Mouse (Mus musculus): ENCODE data around the gene Olfr198. TPM values are rescaled to one million over a fixed set of nuclear protein-coding genes. Genes with fewer than 3 reads are reported as not detected.
"Not testable (repeated sequence)": the region's sequence is repeated elsewhere in the genome, so short reads cannot be mapped to it uniquely, and the experiment has no call there.

Olfr198 gene
- not detected in 2 replicates for polyA plus RNA-seq (2012; rRNA removed)

DNA sequence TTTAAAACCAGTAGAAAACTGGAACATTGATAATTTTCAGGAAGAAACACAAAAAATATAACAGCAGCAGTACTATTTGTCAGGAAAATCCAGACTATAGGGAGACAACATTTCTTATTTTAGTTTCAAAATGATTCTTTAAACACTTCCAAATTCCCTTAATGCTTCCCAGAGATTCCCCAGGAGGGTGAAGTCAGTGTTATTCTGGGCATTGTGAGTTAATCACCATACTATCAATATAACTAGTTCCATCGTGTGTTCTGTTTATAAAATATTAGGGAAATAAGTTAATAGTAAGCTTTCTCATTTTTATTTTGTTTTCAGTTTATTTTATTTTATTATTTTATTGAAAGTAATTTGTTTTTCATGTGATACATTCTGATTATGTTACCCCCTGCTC lies at the start of gene Olfr198:
Gene Olfr198 (minus strand): TSS at position 101 of the 400 bp plus-strand sequence.
- not testable (repeated sequence) for H3K4me1 ChIP-seq (ENCODE audit: control insufficient read depth, insufficient read depth, low read length); H3K4me3 ChIP-seq (ENCODE audit: insufficient read depth, low read length); H3K27ac ChIP-seq (ENCODE audit: insufficient read depth, low read length)

DNA sequence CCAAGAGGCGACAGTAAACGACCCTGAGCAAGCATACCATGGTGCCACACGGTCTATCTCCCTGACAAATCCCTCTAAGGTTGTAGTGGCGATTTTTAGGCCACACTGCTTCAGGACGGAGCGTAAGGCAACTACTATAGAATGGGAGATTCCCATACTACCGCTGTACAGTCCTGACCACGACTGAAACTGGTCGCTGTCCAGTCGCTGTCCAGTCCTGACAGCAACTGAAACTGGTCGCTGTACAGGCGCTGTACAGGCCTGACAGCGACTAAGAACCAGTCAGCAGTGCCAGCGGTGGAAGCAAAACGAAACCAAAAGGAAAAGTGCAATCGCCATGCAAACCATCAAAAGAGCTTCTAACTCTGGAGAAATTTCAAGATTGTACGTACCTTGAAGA lies 46.4 kb upstream of the Olfr198 start:
- H3K4me1 ChIP-seq (ENCODE audit: control insufficient read depth, insufficient read depth, low read length), result no peaks in the 10 kb centered on the region
- TF ChIP-seq POLR2A (IDR thresholded peaks at IDR 0.05; ENCODE audit: extremely low read depth, insufficient read depth, low read length), result no peak
- TF ChIP-seq CTCF (IDR thresholded peaks at IDR 0.05; ENCODE audit: extremely low read depth, insufficient read depth, low read length), result no peak

DNA sequence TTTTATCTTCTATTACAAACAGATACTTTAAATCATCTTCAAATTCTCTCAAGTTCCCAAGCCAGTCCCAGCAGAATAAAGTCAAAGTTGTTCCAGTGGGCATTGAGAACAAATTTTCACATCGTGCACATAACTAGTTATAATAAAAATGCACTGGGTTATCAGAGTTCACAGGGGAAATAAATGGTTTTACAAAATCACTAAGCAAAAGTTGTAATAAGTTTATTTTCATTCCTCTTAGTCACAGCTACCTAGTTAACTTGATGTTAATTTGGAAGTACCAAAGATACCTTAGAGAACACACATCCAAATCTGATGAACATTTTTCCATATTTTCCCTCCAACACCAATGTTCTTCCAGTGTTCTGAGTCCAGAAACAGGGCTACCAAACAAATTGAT lies 16.3 kb upstream of the Olfr198 start, which contains the start of gene Olfr199:
Gene Olfr199 (minus strand): TSS at position 101 of the 400 bp plus-strand sequence.
- H3K4me1 ChIP-seq (ENCODE audit: control insufficient read depth, insufficient read depth, low read length); H3K4me3 ChIP-seq (ENCODE audit: insufficient read depth, low read length); H3K27ac ChIP-seq (ENCODE audit: insufficient read depth, low read length): not testable (repeated sequence)

More for the DNA sequence above, 46.4 kb upstream of the Olfr198 start:
- Histone ChIP-seq H3K4me3 (ENCODE audit: insufficient read depth, low read length) (no peak overlapping the region), H3K27ac (ENCODE audit: insufficient read depth, low read length) (no peak overlapping the region)

DNA sequence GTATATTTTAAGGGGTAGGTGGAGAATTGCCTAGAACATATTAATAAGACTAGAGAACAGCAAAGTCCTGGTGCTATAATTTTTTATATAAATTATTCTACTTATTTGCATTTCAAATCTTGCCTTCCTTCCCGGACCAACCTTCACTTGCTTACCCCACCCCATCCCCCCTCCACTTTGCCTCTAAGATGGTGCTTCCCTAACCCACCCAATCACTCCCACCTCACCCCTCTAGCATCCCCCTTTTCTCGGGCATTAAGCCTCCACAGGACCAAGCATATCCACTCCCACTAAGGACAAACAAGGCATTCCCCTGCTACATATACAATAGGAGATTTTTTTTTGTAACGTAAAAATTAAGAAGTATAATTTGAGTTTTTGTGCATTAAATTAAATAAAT lies 14.5 kb upstream of the Olfr198 start:
- not testable (repeated sequence) for H3K27ac ChIP-seq (ENCODE audit: insufficient read depth, low read length); H3K4me1 ChIP-seq (ENCODE audit: control insufficient read depth, insufficient read depth, low read length); H3K4me3 ChIP-seq (ENCODE audit: insufficient read depth, low read length)

DNA sequence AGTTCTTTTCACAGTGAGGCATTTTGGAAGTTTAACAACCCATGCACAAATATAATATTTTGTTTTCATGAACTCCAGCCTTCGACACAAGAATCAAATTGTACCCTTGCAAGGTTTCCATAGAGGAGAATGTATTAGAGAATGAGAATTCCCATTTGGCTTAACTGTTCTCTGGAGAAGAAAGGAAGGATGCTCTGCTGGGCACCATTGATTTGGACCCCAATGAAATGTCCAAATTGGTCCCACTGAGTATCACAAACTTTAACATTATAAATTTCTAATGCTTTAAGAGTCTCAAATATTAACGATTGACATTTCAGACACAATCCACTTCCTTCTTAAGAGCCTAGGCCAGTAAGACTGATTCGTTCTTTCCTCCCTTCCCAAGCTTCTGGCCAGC lies 33.0 kb downstream of the Olfr198 start, which contains the start of gene Olfr196:
Gene Olfr196 (minus strand): TSS at position 101 of the 400 bp plus-strand sequence.
- TF ChIP-seq POLR2A (IDR thresholded peaks at IDR 0.05; ENCODE audit: extremely low read depth, insufficient read depth, low read length), result no peak
- no peak for TF ChIP-seq CTCF (IDR thresholded peaks at IDR 0.05; ENCODE audit: extremely low read depth, insufficient read depth, low read length)
- Histone ChIP-seq H3K4me1 (ENCODE audit: control insufficient read depth, insufficient read depth, low read length) (no peaks in the 10 kb centered on the region), H3K27ac (ENCODE audit: insufficient read depth, low read length) (no peak within 1 kb of the TSS), H3K4me3 (ENCODE audit: insufficient read depth, low read length) (no peak within 1 kb of the TSS)

DNA sequence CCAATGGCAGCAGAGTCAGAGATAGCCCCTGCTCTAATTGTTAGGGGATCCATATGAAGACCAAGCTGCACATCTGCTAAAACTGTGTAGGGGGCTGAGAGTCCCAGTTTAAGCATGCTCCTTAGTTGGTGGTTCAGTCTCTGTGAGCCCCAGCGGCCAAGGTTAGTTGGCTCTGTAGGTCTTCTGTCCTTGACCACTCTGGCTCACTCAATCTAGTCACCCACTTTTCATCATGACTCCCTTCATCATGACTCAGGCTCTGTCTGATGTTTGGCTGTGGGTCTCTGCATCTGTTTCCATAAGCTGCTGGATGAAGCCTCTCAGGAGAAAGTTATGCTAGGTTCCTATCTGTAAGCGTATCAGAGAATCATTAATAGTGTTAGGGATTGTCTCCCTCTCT lies 51.3 kb downstream of the Olfr198 start:
- no peak overlapping the region for H3K27ac ChIP-seq (ENCODE audit: insufficient read depth, low read length)
- H3K4me3 ChIP-seq (ENCODE audit: insufficient read depth, low read length), result no peak overlapping the region
- H3K4me1 ChIP-seq (ENCODE audit: control insufficient read depth, insufficient read depth, low read length), result no peaks in the 10 kb centered on the region
- TF ChIP-seq CTCF (IDR thresholded peaks at IDR 0.05; ENCODE audit: extremely low read depth, insufficient read depth, low read length), result no peak
- no peak for TF ChIP-seq POLR2A (IDR thresholded peaks at IDR 0.05; ENCODE audit: extremely low read depth, insufficient read depth, low read length)

Other genes with a start within 250 kb of the Olfr198 start
- gene Olfr183, start 208.2 kb downstream of the Olfr198 start, polyA plus RNA-seq (2012; rRNA removed), result 0.06 TPM in 1 of 2 replicates, not detected in the other
- gene Olfr186, start 173.2 kb downstream of the Olfr198 start, polyA plus RNA-seq (2012; rRNA removed), result not detected in 2 replicates
- not detected in 2 replicates for gene Olfr187, start 163.8 kb downstream of the Olfr198 start, polyA plus RNA-seq (2012; rRNA removed)
- gene Olfr190, start 125.5 kb downstream of the Olfr198 start, polyA plus RNA-seq (2012; rRNA removed), result not detected in 2 replicates
- gene Olfr191, start 113.7 kb downstream of the Olfr198 start, polyA plus RNA-seq (2012; rRNA removed), result not detected in 2 replicates
- not detected in 2 replicates for gene Olfr193, start 91.7 kb downstream of the Olfr198 start, polyA plus RNA-seq (2012; rRNA removed)
- gene Olfr194, start 82.5 kb downstream of the Olfr198 start, polyA plus RNA-seq (2012; rRNA removed), result not detected in 2 replicates
- gene Olfr195, start 56.5 kb downstream of the Olfr198 start, polyA plus RNA-seq (2012; rRNA removed), result not detected in 2 replicates
- gene Olfr196, start 33.1 kb downstream of the Olfr198 start, polyA plus RNA-seq (2012; rRNA removed), result not detected in 2 replicates
- not detected in 2 replicates for gene Olfr199, start 16.2 kb upstream of the Olfr198 start, polyA plus RNA-seq (2012; rRNA removed)
- not detected in 2 replicates for gene Olfr201, start 69.1 kb upstream of the Olfr198 start, polyA plus RNA-seq (2012; rRNA removed)
- not detected in 2 replicates for gene Olfr202, start 83.3 kb upstream of the Olfr198 start, polyA plus RNA-seq (2012; rRNA removed)
- gene Olfr203, start 95.3 kb upstream of the Olfr198 start, polyA plus RNA-seq (2012; rRNA removed), result not detected in 2 replicates
- gene Olfr204, start 114.7 kb upstream of the Olfr198 start, polyA plus RNA-seq (2012; rRNA removed), result not detected in 2 replicates
- not detected in 2 replicates for gene Olfr205, start 127.6 kb upstream of the Olfr198 start, polyA plus RNA-seq (2012; rRNA removed)
- not detected in 2 replicates for gene Olfr206, start 145.7 kb upstream of the Olfr198 start, polyA plus RNA-seq (2012; rRNA removed)
- gene Olfr209, start 160.5 kb upstream of the Olfr198 start, polyA plus RNA-seq (2012; rRNA removed), result not detected in 2 replicates
- 0.02 TPM in 2 replicates for gene Gabrr3, start 203.8 kb upstream of the Olfr198 start, polyA plus RNA-seq (2012; rRNA removed)

All from cortical plate, adult 2 months (tissue).